Mouse (Mus musculus) left cerebral cortex, adult 2 months (tissue): ENCODE data around the gene Pfkfb4. TPM values are rescaled to one million over a fixed set of nuclear protein-coding genes. Genes with fewer than 3 reads are reported as not detected.
A peak's percentile ranks its signal among the peaks of the same experiment; 100 is the strongest.

Experiments
- DNase-seq, 2 experiments: peaks; one replicate each; pipeline ENCODE4 v3.0.0; 2021 to 2022; ENCODE audit warnings: low spot score in 2 of 2, mixed read lengths in 1 of 2; ENCODE audit errors: extremely low spot score in 1 of 2
- H3K27ac ChIP-seq: fragments of 200-600 bp; 2 replicates; pipeline ENCODE4 v1.8.1; 2022
- H3K4me3 ChIP-seq: fragments of 200-600 bp; 2 replicates; pipeline ENCODE4 v1.8.1; 2022
- CTCF ChIP-seq: fragments of 200-600 bp; IDR thresholded peaks from 2 replicates; pipeline ENCODE4 v1.8.1; 2022; ENCODE audit warnings: antibody characterized with exemption, mild to moderate bottlenecking, moderate library complexity
- intact Hi-C: fragments of 180-260 bp; cut with DNase I; formaldehyde crosslinking; loops from one replicate; pipeline ENCODE4 v1.15.1; 2025
- total RNA-seq, 2 experiments: library from RNA; stranded (reverse); gene quantifications; 2 replicates each; pipeline ENCODE4 v1.2.3; 2021

The Pfkfb4 gene
- total RNA-seq, 2 experiments from 2014 or later, result 15.8 to 17.7 TPM

GRCm38 (mm10) chr9:109053366-109053765, 61.8 kb downstream of the Pfkfb4 start:
- Histone ChIP-seq H3K4me3 (no peak overlapping the region), H3K27ac (no peak overlapping the region)
- intact Hi-C loops, result no loop called here
- peak in 1 of 2 experiments; percentile 5 for DNase-seq
- no peak for TF ChIP-seq CTCF

- no peak for TF ChIP-seq CTCF
- H3K4me3 ChIP-seq, result no peak overlapping the region
- peak in 1 of 2 experiments; percentile 5 for DNase-seq
- intact Hi-C loops, result no loop called here
- H3K27ac ChIP-seq, result no peak overlapping the region; the same call in 1 of the 2 replicates
Measured at GRCm38 (mm10) chr9:109053851-109054250, 62.3 kb downstream of the Pfkfb4 start.

- TF ChIP-seq CTCF, result no peak
- H3K4me3 ChIP-seq, result peak overlapping the region; percentile 45
- H3K27ac ChIP-seq, result peak overlapping the region; percentile 90
- DNase-seq, result peak; percentile 64 to 73
- intact Hi-C loops, result loop anchor here (1.0 kb wide), 1 partner anchor 45 kb away; no protein-coding TSS in a partner anchor
Measured at GRCm38 (mm10) chr9:109054712-109055111, 63.1 kb downstream of the Pfkfb4 start.

GRCm38 (mm10) chr9:109055271-109056030, 63.9 kb downstream of the Pfkfb4 start:
- Histone ChIP-seq H3K27ac (peak overlapping the region; percentile 90), H3K4me3 (peak overlapping the region; percentile 45)
- intact Hi-C loops, result loop anchor here (1.0 kb wide), 1 partner anchor 46 kb away; no protein-coding TSS in a partner anchor
- DNase-seq, result peak; percentile 15 to 19
- TF ChIP-seq CTCF, result no peak

GRCm38 (mm10) chr9:109056081-109056690, 64.6 kb downstream of the Pfkfb4 start:
- TF ChIP-seq CTCF, result no peak
- intact Hi-C loops, result no loop called here
- H3K27ac ChIP-seq, result no peak overlapping the region
- no peak overlapping the region for H3K4me3 ChIP-seq
- no peak for DNase-seq

GRCm38 (mm10) chr9:109056916-109057315, 65.3 kb downstream of the Pfkfb4 start:
- peak in 1 of 2 experiments; percentile 8 for DNase-seq
- no peak for TF ChIP-seq CTCF
- H3K27ac ChIP-seq, result no peak overlapping the region
- intact Hi-C loops, result no loop called here
- no peak overlapping the region for H3K4me3 ChIP-seq

- no peak for TF ChIP-seq CTCF
- Histone ChIP-seq H3K4me3 (no peak overlapping the region), H3K27ac (peak overlapping the region; percentile 36)
- DNase-seq, result peak; percentile 6 to 7
- intact Hi-C loops, result no loop called here
Measured at GRCm38 (mm10) chr9:109057543-109057942, 66.0 kb downstream of the Pfkfb4 start.

GRCm38 (mm10) chr9:109058006-109058765, 66.6 kb downstream of the Pfkfb4 start:
- intact Hi-C loops, result no loop called here
- no peak for TF ChIP-seq CTCF
- Histone ChIP-seq H3K4me3 (no peak overlapping the region), H3K27ac (peak overlapping the region; percentile 87)
- peak; percentile 14 to 16 for DNase-seq

GRCm38 (mm10) chr9:109059136-109059903, 67.7 kb downstream of the Pfkfb4 start, which contains the start of gene Trex1:
Trex1 (minus strand) TSS chr9:109059734.
- intact Hi-C loops, result loop anchor here (1.0 kb wide), 1 partner anchor 56 kb away; no protein-coding TSS in a partner anchor
- DNase-seq, result peak; percentile 84 to 86
- peak; percentile 97 for TF ChIP-seq CTCF

GRCm38 (mm10) chr9:109060184-109060897, 68.8 kb downstream of the Pfkfb4 start:
- Histone ChIP-seq H3K27ac (peak overlapping the region; percentile 87), H3K4me3 (no peak overlapping the region)
- DNase-seq, result no peak
- no peak for TF ChIP-seq CTCF
- intact Hi-C loops, result no loop called here

More at GRCm38 (mm10) chr9:109059136-109059903, 67.7 kb downstream of the Pfkfb4 start, which contains the start of gene Trex1:
- H3K4me3 ChIP-seq, result peak within 1 kb of the TSS; percentile 35
- H3K27ac ChIP-seq, result peak within 1 kb of the TSS; percentile 87
